Mouse (Mus musculus): ENCODE data around the gene Taf6l.
"Not testable (repeated sequence)": the region's sequence is repeated elsewhere in the genome, so short reads cannot be mapped to it uniquely, and the experiment has no call there.

The Taf6l gene

GRCm38 (mm10) chr19:8741243-8741869 lies 44.9 kb downstream of the Taf6l start, which contains the start of gene Stx5a:
Gene Stx5a, plus strand, starts transcription at chr19:8741413.
- peak; percentile 96 for ATAC-seq (ENCODE audit: insufficient number of reproducible peaks, low FRiP score, low TSS enrichment)

- ATAC-seq (ENCODE audit: insufficient number of reproducible peaks, low FRiP score, low TSS enrichment): no peak
These were observed 45.6 kb downstream of the Taf6l start, which contains the start of gene 1700092M07Rik for GRCm38 (mm10) chr19:8740603-8741002. Gene 1700092M07Rik, plus strand, starts transcription at chr19:8740718.

GRCm38 (mm10) chr19:8739646-8740045 lies 46.6 kb downstream of the Taf6l start:
- ATAC-seq (ENCODE audit: insufficient number of reproducible peaks, low FRiP score, low TSS enrichment): no peak

GRCm38 (mm10) chr19:8738911-8739310 lies 47.3 kb downstream of the Taf6l start:
- no peak for ATAC-seq (ENCODE audit: insufficient number of reproducible peaks, low FRiP score, low TSS enrichment)

DNA sequence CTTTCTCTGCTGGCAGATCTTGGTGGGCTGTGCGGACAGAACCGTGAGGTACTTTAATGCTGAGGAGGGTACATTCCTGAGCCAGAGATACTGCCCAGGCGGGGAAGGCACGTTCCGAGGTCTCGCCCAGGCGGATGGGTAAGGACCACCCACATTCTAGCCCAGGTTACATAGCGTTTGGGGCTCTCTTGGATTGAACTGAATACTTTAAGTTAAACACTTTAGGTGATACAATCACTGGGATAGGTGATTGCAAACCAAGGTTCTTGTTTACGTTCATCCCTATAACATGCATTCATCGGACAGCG lies 50.1 kb downstream of the Taf6l start:
- no peak for ATAC-seq (ENCODE audit: insufficient number of reproducible peaks, low FRiP score, low TSS enrichment)

GRCm38 (mm10) chr19:8735389-8736159 lies 50.6 kb downstream of the Taf6l start, which contains the start of gene Wdr74:
Gene Wdr74, plus strand, starts transcription at chr19:8735827.
- peak; percentile 64; the same call in 1 of the 2 replicates for ATAC-seq (ENCODE audit: insufficient number of reproducible peaks, low FRiP score, low TSS enrichment)

- no peak for ATAC-seq (ENCODE audit: insufficient number of reproducible peaks, low FRiP score, low TSS enrichment)
These were observed 51.9 kb downstream of the Taf6l start for GRCm38 (mm10) chr19:8734334-8734733.

- not testable (repeated sequence) for ATAC-seq (ENCODE audit: insufficient number of reproducible peaks, low FRiP score, low TSS enrichment)
These were observed 57.7 kb downstream of the Taf6l start for GRCm38 (mm10) chr19:8728335-8729099.

- ATAC-seq (ENCODE audit: insufficient number of reproducible peaks, low FRiP score, low TSS enrichment): no peak
These were observed 58.6 kb downstream of the Taf6l start for GRCm38 (mm10) chr19:8727495-8728114.

DNA sequence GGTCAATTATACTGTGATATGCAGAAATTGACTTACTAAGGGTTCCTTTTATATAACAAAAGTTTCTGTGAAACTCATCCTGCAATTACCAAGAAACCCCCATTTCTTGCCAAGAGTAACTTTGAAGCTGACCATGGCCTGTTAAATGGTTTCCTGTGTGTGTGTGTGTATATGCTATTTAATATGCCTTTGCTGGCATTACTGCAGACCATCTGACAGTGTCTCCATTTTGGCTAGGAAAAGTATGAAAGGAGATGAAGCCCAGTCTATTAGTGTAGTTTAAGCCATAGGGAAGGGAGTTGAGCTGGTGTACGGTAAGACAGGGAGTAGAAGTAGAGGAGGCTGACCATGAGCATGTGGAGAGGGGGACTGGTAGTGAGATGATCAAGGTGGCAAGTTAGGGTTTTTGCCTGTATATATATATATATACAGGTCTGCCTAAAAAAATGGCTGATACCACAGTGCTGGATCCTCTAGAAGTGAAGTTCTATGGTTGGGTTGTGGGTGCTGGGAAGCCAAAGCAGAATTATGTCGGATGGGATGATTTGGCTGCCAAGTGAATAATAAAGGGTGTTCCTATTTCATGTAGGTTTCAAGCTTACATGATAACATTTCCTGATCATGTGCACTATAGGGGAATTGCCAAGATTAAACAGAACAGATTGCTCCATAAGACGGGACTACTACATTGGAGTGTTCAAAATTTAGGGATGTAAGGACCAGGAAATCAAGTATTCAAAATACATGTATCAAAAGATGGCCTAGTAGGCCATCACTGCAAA lies 59.4 kb downstream of the Taf6l start:
- ATAC-seq (ENCODE audit: insufficient number of reproducible peaks, low FRiP score, low TSS enrichment): no peak

DNA sequence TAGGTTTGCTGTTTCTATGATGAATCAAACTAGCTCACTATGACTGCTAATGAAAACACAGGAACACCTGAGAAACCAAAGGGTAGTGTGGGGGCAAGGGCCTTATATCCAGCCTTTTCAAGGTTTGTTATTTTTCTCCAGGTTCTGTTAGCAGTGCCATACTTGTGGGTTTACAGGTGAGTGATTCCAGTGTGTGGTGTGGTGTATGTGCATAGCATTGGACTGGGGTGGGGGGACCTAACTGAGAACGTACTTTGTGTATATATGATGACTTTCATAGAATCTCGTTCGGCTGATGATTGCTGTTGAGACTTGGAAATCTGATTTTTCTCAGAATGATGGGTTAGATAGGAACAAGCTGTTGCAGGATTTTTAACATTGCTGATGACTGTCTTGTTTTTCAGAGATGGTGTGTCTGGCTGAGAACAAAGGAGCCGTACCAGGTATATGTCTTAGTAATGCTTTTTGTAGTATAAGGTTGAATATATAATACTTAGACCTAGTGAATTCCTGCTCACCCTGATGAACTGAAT lies 61.1 kb downstream of the Taf6l start:
- no peak for ATAC-seq (ENCODE audit: insufficient number of reproducible peaks, low FRiP score, low TSS enrichment)
